Mouse (Mus musculus) cortical plate, adult 2 months (tissue): ENCODE data around the gene Ube3a.

ENCODE experiments used
- CTCF ChIP-seq: fragments of 200-500 bp; IDR thresholded peaks from 2 replicates; pipeline ENCODE4 v1.5.1; 2011; ENCODE audit warnings: mild to moderate bottlenecking, control low read depth, low read length; ENCODE audit not compliant: insufficient read depth; ENCODE audit errors: extremely low read depth
- POLR2A ChIP-seq: fragments of 200-500 bp; IDR thresholded peaks from 2 replicates; pipeline ENCODE4 v1.6.1; 2011; ENCODE audit warnings: mild to moderate bottlenecking, low read length, control low read depth; ENCODE audit not compliant: insufficient read depth; ENCODE audit errors: extremely low read depth

GRCm38 (mm10) chr7:59245541-59245940 is 17.0 kb downstream of the Ube3a start:
- TF ChIP-seq CTCF: no peak
- TF ChIP-seq POLR2A: no peak
